Mouse (Mus musculus): ENCODE measurements around the gene Itga5. TPM values are rescaled to one million over a fixed set of nuclear protein-coding genes. Genes with fewer than 3 reads are reported as not detected.

Itga5 gene
- polyA plus RNA-seq, 1 experiment from 2014 or later = 111 TPM

Small RNA genes within 50 kb of the gene (microRNA-seq; reads per million reads assigned to microRNA genes)
- 0.71 reads per million for gene Mir6963

Other genes with a start within 250 kb of the Itga5 start
- 17.1 and 17.4 TPM in 2 replicates for gene Smug1, start 199.7 kb downstream of the Itga5 start, polyA plus RNA-seq (2016; fragmentation: Nextera tagmentation; extraction: Ambion mirVana)
- 150 and 164 TPM in 2 replicates for gene Cbx5, start 126.9 kb downstream of the Itga5 start, polyA plus RNA-seq (2016; fragmentation: Nextera tagmentation; extraction: Ambion mirVana)
- 554 and 557 TPM in 2 replicates for gene Hnrnpa1, start 126.3 kb downstream of the Itga5 start, polyA plus RNA-seq (2016; fragmentation: Nextera tagmentation; extraction: Ambion mirVana)
- 12.1 and 12.4 TPM in 2 replicates for gene Nfe2, start 108.4 kb downstream of the Itga5 start, polyA plus RNA-seq (2016; fragmentation: Nextera tagmentation; extraction: Ambion mirVana)
- 166 TPM in 2 replicates for gene Copz1, start 94.0 kb downstream of the Itga5 start, polyA plus RNA-seq (2016; fragmentation: Nextera tagmentation; extraction: Ambion mirVana)
- 0.17 and 0.29 TPM in 2 replicates for gene Gpr84, start 56.2 kb downstream of the Itga5 start, polyA plus RNA-seq (2016; fragmentation: Nextera tagmentation; extraction: Ambion mirVana)
- 9.2 and 10.3 TPM in 2 replicates for gene Zfp385a, start 26.7 kb downstream of the Itga5 start, polyA plus RNA-seq (2016; fragmentation: Nextera tagmentation; extraction: Ambion mirVana)
- 59.5 and 62.3 TPM in 2 replicates for gene Gtsf1, start 63.7 kb upstream of the Itga5 start, polyA plus RNA-seq (2016; fragmentation: Nextera tagmentation; extraction: Ambion mirVana)
- gene Gtsf2, start 81.7 kb upstream of the Itga5 start, polyA plus RNA-seq (2016; fragmentation: Nextera tagmentation; extraction: Ambion mirVana) = not detected in 2 replicates
- 1.7 and 1.9 TPM in 2 replicates for gene Nckap1l, start 87.0 kb upstream of the Itga5 start, polyA plus RNA-seq (2016; fragmentation: Nextera tagmentation; extraction: Ambion mirVana)
- gene Pde1b, start 136.3 kb upstream of the Itga5 start, polyA plus RNA-seq (2016; fragmentation: Nextera tagmentation; extraction: Ambion mirVana) = 3.7 and 4.0 TPM in 2 replicates
- gene Ppp1r1a, start 171.2 kb upstream of the Itga5 start, polyA plus RNA-seq (2016; fragmentation: Nextera tagmentation; extraction: Ambion mirVana) = 78.4 and 83.0 TPM in 2 replicates
- gene Glycam1, start 198.3 kb upstream of the Itga5 start, polyA plus RNA-seq (2016; fragmentation: Nextera tagmentation; extraction: Ambion mirVana) = not detected in 2 replicates